Mouse (Mus musculus): ENCODE results near the gene Nol10. TPM values are rescaled to one million over a fixed set of nuclear protein-coding genes. Genes with fewer than 3 reads are reported as not detected.

Gene Nol10
- total RNA-seq, 2 experiments from 2014 or later: 12.7 to 22.2 TPM

Other genes with a start within 250 kb of the Nol10 start
- not detected in 2 replicates for gene Kcnf1, start 171.6 kb upstream of the Nol10 start, total RNA-seq (2014; fragmentation: Nextera tagmentation)
- gene Kcnf1, start 171.6 kb upstream of the Nol10 start, total RNA-seq (2017): not detected in 2 replicates
- gene Pdia6, start 81.9 kb upstream of the Nol10 start, total RNA-seq (2014; fragmentation: Nextera tagmentation): 311 and 350 TPM in 2 replicates
- gene Pdia6, start 81.9 kb upstream of the Nol10 start, total RNA-seq (2017): 596 and 685 TPM in 2 replicates
- gene Atp6v1c2, start 19.1 kb upstream of the Nol10 start, total RNA-seq (2014; fragmentation: Nextera tagmentation): not detected in 2 replicates
- gene Atp6v1c2, start 19.1 kb upstream of the Nol10 start, total RNA-seq (2017): not detected in 2 replicates
- gene Odc1, start 196.3 kb downstream of the Nol10 start, total RNA-seq (2014; fragmentation: Nextera tagmentation): 145 and 151 TPM in 2 replicates
- 379 and 430 TPM in 2 replicates for gene Odc1, start 196.3 kb downstream of the Nol10 start, total RNA-seq (2017)